Mouse (Mus musculus) liver, adult 2 months (tissue): ENCODE measurements at regions not wholly inside any gene's neighbourhood (a gene's known extent, or its start where the extent isn't known, plus 50 kb on each side); places are given as distances from the start of the nearest gene placed in this dataset.

ENCODE experiments used
- DNase-seq: peaks from one replicate; pipeline ENCODE4 v3.0.0-alpha.2; 2011; ENCODE audit warnings: low read depth, low spot score; ENCODE audit errors: extremely low read depth
- H3K27ac ChIP-seq: fragments of 200-500 bp; replicated peaks from 2 replicates; pipeline ENCODE4 v1.5.1; 2012; ENCODE audit warnings: low read depth, mild to moderate bottlenecking, control low read depth, inconsistent platforms, low read length; ENCODE audit not compliant: insufficient read depth
- H3K27me3 ChIP-seq: fragments of 200-500 bp; 2 replicates; pipeline ENCODE4 v1.6.1; 2012; ENCODE audit warnings: mild to moderate bottlenecking, moderate library complexity, low read length, inconsistent platforms; ENCODE audit not compliant: control insufficient read depth, insufficient read depth
- H3K36me3 ChIP-seq: fragments of 200-500 bp; 2 replicates; pipeline ENCODE4 v1.6.1; 2012; ENCODE audit warnings: low read length, inconsistent platforms; ENCODE audit not compliant: control insufficient read depth, insufficient read depth
- H3K4me1 ChIP-seq: fragments of 200-500 bp; 2 replicates; pipeline ENCODE4 v1.6.1; 2011; ENCODE audit warnings: low read length; ENCODE audit not compliant: control insufficient read depth, insufficient read depth
- H3K4me3 ChIP-seq: fragments of 200-500 bp; 2 replicates; pipeline ENCODE4 v1.5.1; 2011; ENCODE audit warnings: low read depth, mild to moderate bottlenecking, control low read depth, low read length, moderate library complexity; ENCODE audit not compliant: insufficient read depth
- H3K79me2 ChIP-seq: fragments of 200-500 bp; 2 replicates; pipeline ENCODE4 v1.6.1; 2012; ENCODE audit warnings: inconsistent platforms, mild to moderate bottlenecking, low read length, moderate library complexity; ENCODE audit not compliant: control insufficient read depth, insufficient read depth
- H3K9ac ChIP-seq: fragments of 200-500 bp; 2 replicates; pipeline ENCODE4 v1.6.1; 2012; ENCODE audit warnings: low read depth, mild to moderate bottlenecking, control low read depth, inconsistent platforms, low read length
- CTCF ChIP-seq: fragments of 200-500 bp; IDR thresholded peaks from 2 replicates; pipeline ENCODE4 v1.5.1; 2011; ENCODE audit warnings: low read depth, low read length, control low read depth
- POLR2A ChIP-seq: fragments of 200-500 bp; IDR thresholded peaks from 2 replicates; pipeline ENCODE4 v1.6.1; 2011; ENCODE audit warnings: low read length, control low read depth; ENCODE audit not compliant: insufficient read depth; ENCODE audit errors: extremely low read depth
- WGBS: fragments of 180-500 bp; shearing (Covaris S2); methylation state at CpG from one replicate; pipeline ENCODE4 v1.1.7; 2018; 5-methylcytosine and 5-hydroxymethylcytosine counted together

DNA sequence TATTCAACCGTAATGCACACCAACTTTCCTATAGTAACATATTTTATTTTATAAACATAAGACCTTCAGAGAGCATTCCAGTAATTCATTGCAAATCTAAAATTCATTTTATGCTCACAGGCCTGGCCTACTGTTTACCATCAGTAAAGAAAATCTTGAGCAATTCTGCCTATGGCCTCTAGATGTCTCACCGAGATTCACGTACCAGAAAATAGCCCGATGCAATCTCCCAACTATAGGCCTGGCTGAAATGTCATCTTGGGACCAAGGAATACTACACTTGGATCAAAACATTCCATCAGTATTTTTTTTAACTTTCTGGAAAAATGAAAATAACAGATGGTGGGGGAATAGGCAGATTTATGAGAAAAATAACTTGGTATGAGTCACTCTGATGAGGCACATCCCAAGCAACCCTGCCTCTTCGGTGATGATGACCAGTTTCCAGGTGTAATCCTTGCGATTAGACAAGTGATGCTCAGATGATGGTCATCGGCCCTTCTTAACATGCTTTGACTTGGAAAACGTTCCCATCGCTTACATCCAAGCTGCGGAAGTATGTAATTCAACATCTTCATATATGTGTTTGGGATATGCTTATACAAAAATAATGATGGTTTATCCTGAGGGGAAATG is 439.9 kb downstream of the Nyap2 start:
- no peak for TF ChIP-seq CTCF
- no peak for TF ChIP-seq POLR2A
- Histone ChIP-seq H3K36me3 (no peaks in the 10 kb centered on the region), H3K9ac (no peak overlapping the region), H3K27ac (no peak overlapping the region), H3K79me2 (no peaks in the 10 kb centered on the region), H3K4me3 (no peak overlapping the region), H3K4me1 (no peaks in the 10 kb centered on the region), H3K27me3 (no peaks in the 10 kb centered on the region)
- 57% methylated on average over 10 of the region's 10 CpGs for WGBS
- peak; percentile 19 for DNase-seq

DNA sequence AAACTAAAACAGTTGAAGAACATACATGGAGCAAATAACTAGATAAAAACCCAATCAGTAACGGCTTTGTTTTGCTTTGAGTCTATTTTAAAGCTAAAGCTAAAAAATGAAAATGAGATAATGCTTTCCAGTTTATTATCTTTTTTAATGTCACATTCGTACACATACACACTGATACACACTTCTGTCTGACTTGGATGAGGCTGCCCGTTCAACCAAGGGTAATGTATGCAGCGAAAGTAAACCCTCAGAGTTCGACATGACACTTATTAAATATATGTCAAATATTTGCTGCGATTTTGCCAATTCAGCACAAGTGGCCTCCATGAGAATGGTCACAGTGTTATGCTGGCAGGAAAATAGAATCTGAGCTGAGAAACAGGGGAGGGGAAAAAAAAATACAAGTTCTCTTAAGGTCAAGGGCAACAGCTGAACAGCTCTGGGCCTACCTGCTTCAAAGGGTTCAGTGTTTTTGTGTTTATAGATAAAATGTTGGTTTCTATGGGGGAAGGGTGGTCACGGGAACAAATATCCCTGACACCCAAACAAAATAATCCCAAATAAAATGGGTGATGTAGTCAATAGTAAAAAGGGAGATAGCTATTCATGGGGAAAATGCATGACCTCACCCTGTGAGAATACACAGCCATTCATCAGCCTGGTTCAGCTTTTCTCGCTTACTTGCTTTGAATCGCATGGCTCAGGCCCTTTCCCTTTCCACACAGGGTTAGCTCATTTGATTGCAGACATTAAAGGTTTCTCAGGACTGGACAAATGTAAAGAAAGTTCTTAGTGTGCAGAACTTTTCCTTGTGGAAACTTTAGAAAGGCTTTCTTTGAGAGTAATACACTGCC is 443.9 kb downstream of the Nyap2 start:
- no peak for DNase-seq

DNA sequence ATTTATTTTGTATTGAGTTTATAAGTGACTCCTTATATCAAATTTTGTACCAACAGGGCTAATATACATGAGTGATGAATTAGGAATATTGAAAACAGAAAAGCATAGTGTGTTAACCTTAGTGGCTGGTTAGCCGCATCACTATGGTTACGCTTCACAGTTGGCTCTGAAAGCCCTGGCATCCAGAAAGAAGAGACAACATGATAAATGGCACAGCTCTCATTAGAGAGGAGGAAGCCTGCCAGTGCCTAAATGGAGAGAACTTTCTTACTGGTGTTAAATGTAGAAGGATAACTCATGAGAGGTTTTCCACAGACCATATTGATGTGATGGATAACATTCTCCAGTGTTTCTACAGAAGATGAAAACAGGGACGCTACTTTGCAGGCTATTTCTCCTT is 446.2 kb downstream of the Nyap2 start:
- WGBS, result 94% methylated on average over 3 of the region's 3 CpGs

More for the DNA sequence above, 443.9 kb downstream of the Nyap2 start:
- TF ChIP-seq CTCF (no peak), POLR2A (no peak)
- Histone ChIP-seq H3K27ac (no peak overlapping the region), H3K9ac (no peak overlapping the region), H3K4me3 (no peak overlapping the region), H3K79me2 (no peaks in the 10 kb centered on the region), H3K4me1 (no peaks in the 10 kb centered on the region), H3K27me3 (no peaks in the 10 kb centered on the region), H3K36me3 (no peaks in the 10 kb centered on the region)
- WGBS, result 83% methylated on average over 9 of the region's 9 CpGs

DNA sequence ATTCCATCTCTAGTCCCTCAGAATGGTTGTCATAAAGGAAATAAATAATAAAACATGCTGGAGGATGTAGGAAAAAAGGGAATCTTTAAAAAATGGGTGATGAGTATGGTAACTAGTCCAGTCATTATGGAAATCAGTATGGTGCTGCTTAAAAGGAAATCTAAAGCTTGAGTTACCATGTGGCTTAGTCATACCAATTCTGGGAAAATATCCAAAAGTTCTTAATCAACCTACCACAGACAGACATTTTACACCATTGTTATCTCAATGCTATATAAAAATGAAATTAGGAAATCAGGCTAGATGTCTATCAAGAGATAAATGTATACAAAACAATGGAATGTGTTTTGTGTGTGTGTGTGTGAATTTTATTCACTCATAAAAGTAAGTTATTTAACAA is 449.1 kb downstream of the Nyap2 start:
- no peak for TF ChIP-seq POLR2A
- no peak for TF ChIP-seq CTCF
- Histone ChIP-seq H3K27me3 (no peaks in the 10 kb centered on the region), H3K4me1 (no peaks in the 10 kb centered on the region), H3K27ac (no peak overlapping the region), H3K79me2 (no peaks in the 10 kb centered on the region), H3K36me3 (no peaks in the 10 kb centered on the region), H3K4me3 (no peak overlapping the region), H3K9ac (no peak overlapping the region)
- DNase-seq, result no peak

More for the DNA sequence above, 446.2 kb downstream of the Nyap2 start:
- no peaks in the 10 kb centered on the region for H3K4me1 ChIP-seq
- DNase-seq, result no peak
- no peaks in the 10 kb centered on the region for H3K27me3 ChIP-seq
- H3K9ac ChIP-seq, result no peak overlapping the region
- H3K36me3 ChIP-seq, result no peaks in the 10 kb centered on the region
- no peak overlapping the region for H3K4me3 ChIP-seq
- H3K27ac ChIP-seq, result no peak overlapping the region
- TF ChIP-seq CTCF, result no peak
- TF ChIP-seq POLR2A, result no peak
- no peaks in the 10 kb centered on the region for H3K79me2 ChIP-seq

DNA sequence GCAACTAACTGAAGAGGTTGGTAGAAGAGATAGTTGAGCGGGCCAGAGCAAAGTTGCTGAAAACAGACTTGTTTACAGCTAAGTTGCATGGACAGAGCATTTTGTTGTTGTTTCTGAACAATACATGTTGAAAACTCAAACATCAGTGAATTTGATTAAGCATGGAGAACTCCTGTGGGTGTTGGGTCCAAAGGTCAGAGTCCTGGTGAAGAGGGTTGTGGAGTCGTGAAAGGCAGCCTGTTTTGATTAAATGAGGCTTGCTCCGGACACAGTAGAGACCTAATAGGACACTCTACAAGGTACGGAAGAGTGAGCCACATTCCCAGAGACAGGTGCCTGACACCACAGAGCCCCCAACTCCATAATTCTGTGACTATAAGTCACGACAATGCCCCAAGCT is 461.1 kb downstream of the Nyap2 start:
- DNase-seq, result peak; percentile 21
- no peak overlapping the region for H3K27ac ChIP-seq
- WGBS, result 57% methylated on average over 5 of the region's 5 CpGs
- no peaks in the 10 kb centered on the region for H3K4me1 ChIP-seq
- no peak overlapping the region for H3K9ac ChIP-seq
- H3K4me3 ChIP-seq, result no peak overlapping the region
- H3K27me3 ChIP-seq, result no peaks in the 10 kb centered on the region
- no peaks in the 10 kb centered on the region for H3K79me2 ChIP-seq
- H3K36me3 ChIP-seq, result no peaks in the 10 kb centered on the region
- no peak for TF ChIP-seq CTCF
- no peak for TF ChIP-seq POLR2A
